Mouse (Mus musculus): Measurements from ENCODE around the gene Htr2b.

Gene Htr2b

GRCm38 (mm10) chr1:86094413-86094812, 17.4 kb downstream of the Htr2b start:
- DNase-seq (ENCODE audit: low spot score in 2 of 2), result no peak

- no peak for DNase-seq (ENCODE audit: low spot score in 2 of 2)
These were observed 35.2 kb downstream of the Htr2b start for GRCm38 (mm10) chr1:86076565-86076964.

- peak; percentile 94 for DNase-seq (ENCODE audit: low spot score in 2 of 2)
These were observed 47.3 kb downstream of the Htr2b start, which contains the start of gene Psmd1 for GRCm38 (mm10) chr1:86064271-86064991. Psmd1 (plus strand) TSS chr1:86064387.

GRCm38 (mm10) chr1:86062523-86062922, 49.2 kb downstream of the Htr2b start:
- DNase-seq (ENCODE audit: low spot score in 2 of 2), result no peak

GRCm38 (mm10) chr1:86058856-86059769, 52.7 kb downstream of the Htr2b start:
- DNase-seq (ENCODE audit: low spot score in 2 of 2), result peak; percentile 81 to 94

GRCm38 (mm10) chr1:86056284-86056683, 55.5 kb downstream of the Htr2b start:
- DNase-seq (ENCODE audit: low spot score in 2 of 2), result no peak

- DNase-seq (ENCODE audit: low spot score in 2 of 2), result no peak
These were observed 56.8 kb downstream of the Htr2b start for GRCm38 (mm10) chr1:86054943-86055342.

- no peak for DNase-seq (ENCODE audit: low spot score in 2 of 2)
These were observed 58.4 kb downstream of the Htr2b start for GRCm38 (mm10) chr1:86053198-86053921.
